Mouse (Mus musculus): Measurements from ENCODE around the gene Ciapin1.

The Ciapin1 gene

DNA sequence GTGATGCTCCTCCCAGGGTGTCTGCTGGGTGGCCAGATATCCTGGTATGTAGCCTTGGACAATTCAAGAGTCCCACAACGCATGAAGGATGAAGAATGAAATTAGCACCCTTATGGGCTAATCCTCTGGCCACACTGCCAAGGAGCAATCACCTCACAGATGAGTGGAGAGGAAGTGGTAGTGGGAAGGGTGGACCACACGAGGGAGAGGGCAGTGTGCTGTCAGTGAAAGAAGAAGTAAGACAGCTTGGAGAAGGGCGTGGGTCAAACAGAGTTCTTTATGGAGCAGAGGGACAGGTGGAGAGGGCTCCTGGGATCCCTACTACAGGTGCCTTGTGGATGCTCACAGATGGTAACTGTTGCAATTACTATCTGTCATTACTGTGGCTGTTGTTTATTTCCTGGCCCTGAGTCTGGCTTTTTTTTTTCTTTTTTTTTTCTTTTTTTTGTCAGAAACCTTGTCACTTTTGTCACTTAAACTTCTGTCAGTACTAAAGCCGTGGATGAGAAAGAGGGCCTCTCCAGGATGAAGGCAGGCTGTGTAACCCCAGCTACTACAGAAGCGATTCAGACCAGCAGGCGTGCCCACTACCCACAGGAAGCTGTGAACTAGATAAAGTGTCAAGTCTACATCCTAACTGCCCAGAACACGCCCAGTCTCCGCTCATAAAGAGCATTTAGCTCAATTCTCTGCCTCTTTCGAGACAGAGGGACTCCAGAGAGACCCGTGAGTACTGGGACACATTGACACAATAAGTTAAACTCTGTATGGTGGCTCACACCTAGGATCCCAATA lies 33.4 kb downstream of the Ciapin1 start:
- no peak for DNase-seq

GRCm38 (mm10) chr8:94803551-94803950 lies 34.6 kb downstream of the Ciapin1 start:
- no peak for DNase-seq

DNA sequence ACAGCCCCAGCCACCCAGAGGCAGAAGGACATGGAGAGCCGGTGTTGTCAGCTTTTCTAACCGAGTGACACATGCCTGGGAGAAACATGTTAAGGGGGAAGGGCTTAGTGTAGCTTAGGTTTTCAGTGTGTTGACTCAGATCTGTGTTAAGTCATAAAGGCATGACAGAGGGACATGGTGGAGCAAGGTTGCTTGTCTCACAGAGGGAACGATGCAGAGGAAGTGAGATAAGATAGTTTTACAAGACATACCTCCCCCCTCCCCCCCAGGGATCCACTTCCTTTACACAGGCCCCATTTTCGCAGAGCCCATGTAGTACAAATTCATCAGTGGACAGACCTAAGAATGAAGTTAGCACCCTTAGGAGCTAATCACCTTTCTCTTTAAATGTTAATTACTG lies 35.8 kb downstream of the Ciapin1 start:
- DNase-seq: no peak

- DNase-seq: peak; percentile 51
These were observed 36.7 kb downstream of the Ciapin1 start for GRCm38 (mm10) chr8:94801293-94802095.

- peak; percentile 68 for DNase-seq
These were observed 37.7 kb downstream of the Ciapin1 start for GRCm38 (mm10) chr8:94800278-94800968.

- DNase-seq: no peak
These were observed 43.4 kb downstream of the Ciapin1 start for GRCm38 (mm10) chr8:94794782-94795181.

DNA sequence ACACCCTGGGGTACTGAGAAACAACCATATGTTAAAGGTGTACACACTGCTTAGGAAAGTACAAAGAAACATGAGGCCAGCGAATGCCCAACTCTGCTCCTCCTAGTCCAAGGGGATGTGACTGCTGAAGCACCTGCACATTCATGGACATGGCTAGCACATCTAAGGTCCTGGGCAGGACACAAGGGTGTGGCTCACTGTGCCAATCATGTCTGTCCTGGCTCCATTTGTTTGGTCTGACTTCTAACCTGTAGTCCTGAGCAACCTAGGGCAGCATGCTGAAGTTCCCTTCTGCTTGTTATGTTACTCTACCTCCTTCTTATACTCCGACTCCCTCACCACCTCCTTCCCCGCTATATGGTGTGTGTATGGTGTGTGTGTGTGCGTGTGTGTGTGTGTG lies 43.8 kb downstream of the Ciapin1 start:
- no peak for DNase-seq

DNA sequence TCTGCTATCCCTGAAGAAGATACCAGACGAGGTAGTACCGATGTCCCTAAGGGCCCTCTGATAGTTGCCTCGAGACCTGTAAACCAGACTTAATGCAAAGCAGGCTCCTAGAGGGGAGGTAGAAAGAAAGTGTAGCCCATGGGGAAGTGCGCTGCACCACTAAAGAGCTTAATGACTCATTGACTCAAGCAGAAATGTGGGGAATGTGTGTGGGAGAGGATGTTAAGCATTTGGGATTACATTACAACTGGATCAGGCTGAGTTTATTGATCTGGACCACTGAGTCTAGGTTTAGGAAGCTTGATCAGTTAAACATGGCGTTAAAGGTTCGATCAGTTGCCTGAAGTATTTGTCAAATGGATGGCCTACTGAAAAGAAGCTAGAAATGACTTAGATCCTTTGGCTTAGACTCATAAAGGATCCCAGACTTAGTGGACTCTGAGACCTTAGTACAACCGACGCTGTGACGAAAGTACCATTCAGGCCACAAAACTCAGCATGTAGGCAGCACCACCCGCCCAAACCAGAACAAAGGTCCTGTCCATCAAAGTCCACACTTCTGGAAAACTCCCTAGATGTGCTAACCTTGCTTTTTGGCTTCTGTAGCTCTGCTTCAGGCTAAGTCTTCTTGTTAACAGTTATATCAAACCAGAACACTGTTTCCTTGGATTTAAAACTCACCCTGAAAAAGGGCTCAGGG lies 48.8 kb downstream of the Ciapin1 start:
- DNase-seq: no peak

DNA sequence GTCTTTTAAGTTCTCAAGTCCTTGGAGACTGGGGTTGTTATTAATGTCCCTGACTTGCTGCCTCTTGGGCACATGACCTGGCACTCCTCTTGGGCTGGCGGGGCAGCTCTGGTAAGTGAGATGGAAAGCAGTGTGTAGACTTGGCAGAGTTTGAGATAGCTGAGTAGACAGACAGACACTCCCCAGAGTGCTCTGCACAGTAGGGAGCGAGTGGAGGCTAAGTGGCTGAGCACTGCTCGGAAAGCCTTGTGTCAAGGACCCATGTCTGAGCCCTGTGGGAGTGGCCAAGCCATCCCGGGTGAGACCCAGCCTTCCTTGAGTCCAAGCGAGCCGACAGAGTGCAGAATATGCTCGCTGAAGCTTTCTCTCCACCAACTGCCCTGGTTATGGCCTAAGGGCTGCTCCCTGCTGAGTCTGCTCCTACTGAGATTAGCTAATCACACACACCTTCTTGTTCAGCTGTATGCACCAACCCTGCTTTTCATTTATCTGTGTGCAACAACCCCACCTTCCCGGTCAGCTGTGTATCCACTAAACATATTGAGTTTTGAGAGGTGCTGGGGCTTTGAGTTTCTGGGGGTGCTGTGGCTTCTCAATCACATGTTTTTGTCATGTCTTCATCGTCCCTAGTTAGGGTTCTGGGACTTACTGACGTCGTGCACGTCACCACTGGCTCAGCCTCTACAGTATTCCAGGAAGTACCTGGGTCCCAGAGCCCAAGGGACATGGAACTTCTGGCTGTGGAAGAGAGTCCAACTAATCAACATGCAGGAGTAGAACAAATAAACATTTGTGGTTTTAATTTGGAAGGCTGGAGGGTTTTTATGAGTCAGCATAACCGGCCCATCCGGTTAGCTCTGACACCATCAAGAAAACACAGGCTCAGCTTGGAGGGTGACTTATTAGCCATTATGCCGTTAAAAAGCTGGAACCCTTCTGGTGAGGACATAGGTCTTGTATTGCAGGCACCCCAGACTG lies 50.3 kb downstream of the Ciapin1 start:
- no peak for DNase-seq

- no peak for DNase-seq
These were observed 52.1 kb downstream of the Ciapin1 start for GRCm38 (mm10) chr8:94785995-94786595.

DNA sequence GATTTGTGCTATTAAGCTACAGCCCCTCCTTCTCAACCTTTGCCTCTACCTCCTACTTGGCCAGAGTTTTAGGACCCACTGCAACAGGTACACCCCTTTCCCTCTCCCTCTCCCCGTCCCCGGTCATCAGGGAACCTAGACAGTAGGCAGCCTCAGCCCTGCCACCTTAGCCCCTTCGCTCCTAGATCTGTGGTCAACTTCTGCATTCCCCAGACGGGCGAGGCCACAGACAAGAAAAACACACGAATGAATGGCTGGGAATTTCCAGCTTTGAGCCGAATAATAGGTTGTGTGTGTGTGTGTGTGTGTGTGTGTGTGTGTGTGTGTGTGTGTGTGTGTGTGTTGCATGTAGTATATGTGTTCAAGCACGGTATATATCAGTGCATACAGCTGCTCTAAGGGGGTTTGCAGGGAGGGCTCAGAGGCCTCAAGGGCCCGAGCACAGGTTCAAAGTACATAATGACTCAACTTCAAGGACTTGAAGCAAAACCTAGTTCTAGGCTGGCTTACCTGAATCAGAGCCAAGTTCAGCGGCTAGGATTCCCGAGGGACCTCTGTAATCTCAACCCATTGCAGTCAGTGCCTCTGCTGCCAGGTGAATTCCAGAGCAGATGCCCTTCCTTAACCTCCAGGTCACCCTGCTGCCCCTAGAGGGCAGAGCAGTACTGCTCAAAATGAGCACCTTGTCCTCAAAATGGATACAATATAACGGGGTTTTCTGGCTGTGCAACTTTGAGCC lies 52.7 kb downstream of the Ciapin1 start:
- DNase-seq: no peak

DNA sequence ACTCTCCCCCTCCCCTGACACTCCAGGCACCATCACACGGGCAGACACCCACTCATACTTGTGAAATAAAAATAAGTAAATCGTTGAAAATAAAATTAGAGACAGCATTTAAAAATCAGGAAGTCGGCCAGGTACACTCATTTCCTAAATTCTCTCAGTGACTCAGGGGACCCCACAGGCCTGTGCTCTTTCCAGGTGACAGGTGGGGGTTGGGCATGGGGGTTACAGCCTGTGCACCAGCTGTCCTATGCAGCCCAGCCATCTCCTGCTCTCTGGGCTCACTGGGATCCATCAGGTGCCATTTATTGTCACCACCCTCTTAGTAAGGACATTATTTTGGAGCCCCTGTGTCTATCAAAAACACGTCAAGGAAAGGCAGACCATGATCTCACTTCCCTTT lies 54.3 kb downstream of the Ciapin1 start:
- no peak for DNase-seq

DNA sequence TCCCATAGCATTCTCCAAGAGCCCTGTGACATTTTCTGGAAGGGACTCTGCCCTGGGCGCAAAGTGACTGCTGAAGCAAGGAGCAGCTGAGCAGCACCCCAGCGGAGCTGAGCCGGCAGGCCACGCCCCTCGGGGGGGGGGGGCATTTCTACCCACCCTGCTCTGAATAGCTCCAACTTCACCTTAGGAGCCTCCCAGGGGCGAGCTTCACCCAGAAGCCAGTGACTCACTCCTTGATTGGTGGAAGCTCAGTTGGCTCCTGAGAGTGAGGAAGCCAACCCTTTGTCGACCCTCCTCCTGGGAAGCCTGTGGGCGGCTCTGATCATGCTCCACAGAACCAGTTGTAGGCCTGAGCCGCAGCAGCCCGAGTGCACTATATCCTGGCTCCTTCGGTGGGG lies 56.3 kb downstream of the Ciapin1 start:
- peak; percentile 37 for DNase-seq

- no peak for DNase-seq
These were observed 56.9 kb downstream of the Ciapin1 start for GRCm38 (mm10) chr8:94781155-94781837.

- DNase-seq: no peak
These were observed 57.5 kb downstream of the Ciapin1 start for GRCm38 (mm10) chr8:94780491-94781154.

- DNase-seq: no peak
These were observed 58.4 kb downstream of the Ciapin1 start for GRCm38 (mm10) chr8:94779534-94780294.

- DNase-seq: no peak
These were observed 59.1 kb downstream of the Ciapin1 start for GRCm38 (mm10) chr8:94778895-94779533.

DNA sequence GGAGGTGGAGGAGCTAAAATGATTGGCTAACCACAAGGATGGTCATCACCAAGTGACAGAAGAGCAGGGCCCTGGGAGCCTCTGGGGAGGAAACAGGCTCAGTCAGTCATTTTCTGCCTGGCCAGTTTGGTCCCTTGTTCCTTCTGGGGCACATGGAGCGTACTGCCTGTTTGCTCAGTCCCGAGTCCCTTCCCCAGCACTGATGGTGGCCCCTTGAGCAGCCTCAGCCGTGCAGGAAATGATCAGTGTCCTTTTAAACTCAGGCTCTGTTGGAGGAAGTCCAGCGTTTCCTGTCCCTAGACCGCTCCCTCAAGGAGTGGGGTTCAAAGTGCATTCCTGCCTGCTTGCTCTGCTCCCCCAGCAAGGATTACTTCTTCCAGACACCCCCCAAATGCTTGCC lies 59.7 kb downstream of the Ciapin1 start:
- no peak for DNase-seq
